Mouse (Mus musculus) left cerebral cortex, adult 8-10 months (tissue): ENCODE measurements at regions not wholly inside any gene's neighbourhood (a gene's known extent, or its start where the extent isn't known, plus 50 kb on each side); places are given as distances from the start of the nearest gene placed in this dataset.

Source experiments
- DNase-seq, 2 experiments: peaks; one replicate each; pipeline ENCODE4 v3.0.0; 2022; ENCODE audit warnings: low spot score in 2 of 2

DNA sequence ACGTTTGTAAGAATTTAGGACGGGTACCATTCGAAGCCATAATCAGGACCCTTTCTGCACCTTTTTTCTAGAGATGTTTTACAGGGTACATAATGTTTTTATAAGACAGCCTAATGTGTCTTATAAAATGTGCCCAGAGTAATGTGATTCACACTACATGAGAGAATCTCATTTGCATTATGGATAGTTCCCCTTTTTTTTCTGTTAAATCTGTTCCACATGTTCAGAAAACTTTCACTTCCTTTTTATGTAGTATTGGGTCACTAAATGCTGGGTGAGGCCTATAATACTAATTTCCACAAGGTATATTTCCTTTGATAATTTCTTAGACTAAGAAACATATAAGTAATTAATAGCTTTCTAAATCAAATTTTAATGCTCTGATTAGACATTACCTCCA is 822.7 kb downstream of the Dnah5 start:
- DNase-seq, result no peak

DNA sequence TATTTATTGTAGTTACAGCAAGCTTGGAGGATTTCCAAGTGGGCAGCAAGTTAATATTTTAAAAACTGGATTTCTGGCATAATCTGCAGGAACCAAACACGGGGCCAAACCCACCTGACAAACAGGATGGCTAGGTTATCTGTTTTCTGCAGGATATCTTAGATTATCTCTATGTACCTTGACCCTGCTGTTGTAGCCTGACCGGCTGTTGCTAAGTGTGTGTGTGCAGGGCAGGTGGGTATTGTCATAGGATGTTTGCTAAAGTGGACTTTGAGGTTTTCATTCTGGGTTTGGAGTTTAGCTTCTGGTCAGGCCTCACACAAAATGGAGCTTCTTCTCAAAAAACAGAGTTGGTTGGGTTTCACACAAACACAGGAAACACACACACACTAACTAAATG is 835.4 kb downstream of the Dnah5 start:
- no peak for DNase-seq

DNA sequence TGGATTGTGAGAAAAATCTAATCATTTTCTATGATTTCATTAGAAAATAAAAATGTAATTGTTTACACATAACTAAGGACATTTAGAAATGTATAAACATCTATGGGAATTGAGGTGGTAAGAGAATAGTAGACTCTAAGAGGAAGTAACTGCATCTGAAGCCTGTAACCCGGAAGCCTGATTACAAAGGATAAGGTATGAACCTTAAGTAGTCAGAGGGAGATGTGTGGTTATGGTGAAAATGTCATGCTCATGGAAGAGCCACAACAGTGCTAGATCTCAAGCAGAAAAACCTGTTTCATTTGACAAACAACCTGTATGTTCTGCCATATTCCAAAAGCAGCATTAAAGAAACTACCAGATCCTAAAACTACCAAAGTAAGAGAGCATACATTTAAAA is 847.6 kb downstream of the Dnah5 start:
- DNase-seq, result no peak

DNA sequence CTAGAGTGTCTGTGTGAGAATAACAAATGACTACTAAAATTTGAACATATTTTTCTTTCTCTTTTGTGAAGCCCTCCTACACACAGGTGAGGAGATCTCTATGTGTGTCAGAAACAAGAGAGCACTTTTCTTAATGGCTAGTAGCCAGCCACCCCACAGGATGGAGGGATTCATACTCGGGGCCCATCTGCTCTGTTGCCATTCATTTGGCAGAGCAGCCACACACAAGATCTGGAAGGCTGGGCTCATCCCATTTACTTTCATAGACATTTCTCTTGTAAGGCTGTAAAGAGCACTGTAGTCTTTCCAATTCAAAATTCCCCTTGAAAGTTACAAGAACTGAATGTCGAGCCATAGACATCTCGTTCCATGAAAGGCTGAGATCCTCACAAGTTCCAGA is 848.2 kb downstream of the Dnah5 start:
- DNase-seq, result no peak

DNA sequence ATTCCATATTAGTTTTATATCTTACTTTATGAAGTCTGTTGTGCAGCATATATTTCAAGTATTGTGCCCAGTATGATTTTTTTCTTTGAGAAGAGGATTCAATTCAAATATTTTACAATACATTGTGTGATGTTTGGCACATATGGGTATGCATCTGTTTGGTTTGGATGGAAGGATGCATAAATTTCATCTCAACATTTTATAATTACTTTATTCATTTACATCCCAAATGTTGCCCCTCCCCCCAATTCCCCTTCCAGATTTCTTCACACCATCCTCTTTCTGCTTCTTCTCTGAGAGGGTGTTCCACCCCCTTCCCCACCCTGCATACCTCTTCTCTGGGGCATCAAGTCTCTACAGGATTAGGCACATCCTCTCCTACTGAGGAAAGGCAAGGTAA is 857.5 kb downstream of the Dnah5 start:
- DNase-seq, result no peak

DNA sequence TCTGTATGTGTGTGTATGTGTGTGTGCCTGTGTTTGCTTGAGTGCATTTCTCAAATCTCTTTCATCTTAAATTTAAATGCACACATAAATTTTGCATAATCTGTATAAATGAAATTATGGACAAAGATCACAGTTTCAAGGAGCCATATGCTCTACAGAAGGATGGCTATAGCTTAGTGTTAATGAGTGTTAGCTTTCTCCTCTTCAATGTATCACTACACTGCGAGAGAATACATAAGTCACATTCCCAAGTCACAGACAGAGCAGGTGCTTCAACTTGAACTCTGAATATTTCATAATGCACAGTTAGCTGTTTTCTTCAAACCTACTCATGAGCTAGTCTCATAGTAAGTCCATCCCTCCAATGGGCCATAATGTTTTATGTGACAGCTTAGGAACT is 865.5 kb downstream of the Dnah5 start:
- DNase-seq, result no peak

DNA sequence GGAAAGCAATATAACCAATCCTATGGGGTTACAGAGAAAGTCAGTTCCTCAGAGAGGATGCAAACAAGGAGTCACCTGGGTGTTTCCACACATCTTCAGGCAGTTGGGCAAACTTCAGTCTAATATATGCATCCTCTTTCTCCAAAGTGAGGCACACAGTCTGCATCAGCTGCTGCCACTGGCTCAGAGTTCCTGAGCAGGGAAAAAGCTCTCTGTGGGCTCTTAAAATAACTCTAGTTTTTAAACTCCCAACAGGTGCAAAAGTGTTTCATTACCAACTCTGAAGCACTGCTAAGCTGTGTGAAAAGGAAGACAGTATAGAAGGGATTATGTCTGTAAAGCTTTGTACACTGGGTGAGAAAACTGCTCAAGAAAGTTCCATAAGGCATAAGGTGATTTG is 874.2 kb downstream of the Dnah5 start:
- no peak for DNase-seq

DNA sequence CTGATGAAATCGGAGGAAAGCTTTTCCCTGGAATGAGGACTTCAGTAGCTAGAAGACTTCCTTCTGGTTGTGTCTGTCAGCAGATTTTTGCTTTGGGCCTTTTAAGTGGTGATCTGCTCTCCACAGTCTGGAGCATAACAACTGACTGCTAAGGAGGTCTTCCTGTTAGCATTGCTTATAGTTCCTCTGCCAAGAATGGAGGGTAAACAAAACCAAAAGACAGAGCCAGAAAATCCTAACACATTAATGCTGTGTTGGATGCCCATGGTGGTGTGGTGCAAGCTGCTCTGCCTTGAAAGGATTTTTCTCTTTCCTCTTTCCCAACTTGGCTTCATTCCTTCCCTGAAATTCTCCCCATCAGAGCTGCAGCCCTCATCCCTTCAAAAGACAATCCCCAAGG is 901.0 kb downstream of the Dnah5 start:
- DNase-seq, result no peak

DNA sequence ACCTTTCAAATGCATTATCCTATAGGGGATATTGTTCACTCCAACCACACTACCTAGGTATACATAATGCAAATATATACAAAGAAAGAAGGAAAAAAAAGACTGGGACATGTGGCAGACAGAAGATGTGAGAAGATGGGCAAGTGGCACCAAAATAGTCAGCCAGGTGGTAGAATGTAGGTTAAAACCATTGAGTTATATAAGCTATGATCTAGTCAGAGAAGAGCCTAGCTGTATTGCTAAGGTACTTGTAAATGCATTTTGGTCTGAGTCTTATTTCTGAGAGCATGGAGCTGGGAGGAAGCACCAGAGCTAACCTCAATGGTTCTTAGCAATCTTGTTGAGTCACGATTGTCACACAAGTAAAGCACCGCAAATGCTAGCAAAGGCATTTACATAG is 943.1 kb downstream of the Dnah5 start:
- DNase-seq, result peak in 1 of 2 experiments; percentile 10
